Mouse (Mus musculus): ENCODE measurements around the gene Pkm.
A peak's percentile ranks its signal among the peaks of the same experiment; 100 is the strongest.

Gene Pkm

GRCm38 (mm10) chr9:59655958-59656634 is at the start of gene Pkm:
TSS of gene Pkm (plus strand) at chr9:59656368.
- peak; percentile 99 for DNase-seq (ENCODE audit: low read depth)

- no peak for DNase-seq (ENCODE audit: low read depth)
These were observed 45.2 kb upstream of the Pkm start for GRCm38 (mm10) chr9:59610950-59611349.

GRCm38 (mm10) chr9:59615797-59616196 is 40.4 kb upstream of the Pkm start:
- DNase-seq (ENCODE audit: low read depth): peak; percentile 12

GRCm38 (mm10) chr9:59616622-59617306 is 39.4 kb upstream of the Pkm start, which contains the start of gene Parp6:
TSS of gene Parp6 (plus strand) at chr9:59617284.
- peak; percentile 100 for DNase-seq (ENCODE audit: low read depth)

- DNase-seq (ENCODE audit: low read depth): no peak
These were observed 38.7 kb upstream of the Pkm start for GRCm38 (mm10) chr9:59617307-59617973.

GRCm38 (mm10) chr9:59638372-59638771 is 17.8 kb upstream of the Pkm start:
- no peak for DNase-seq (ENCODE audit: low read depth)

- DNase-seq (ENCODE audit: low read depth): no peak
These were observed 16.2 kb upstream of the Pkm start for GRCm38 (mm10) chr9:59639936-59640335.

GRCm38 (mm10) chr9:59641320-59641719 is 14.8 kb upstream of the Pkm start:
- no peak for DNase-seq (ENCODE audit: low read depth)

- no peak for DNase-seq (ENCODE audit: low read depth)
These were observed 6.3 kb upstream of the Pkm start for GRCm38 (mm10) chr9:59649911-59650310.

- DNase-seq (ENCODE audit: low read depth): peak; percentile 34
These were observed 2.8 kb upstream of the Pkm start for GRCm38 (mm10) chr9:59653371-59653770.

- no peak for DNase-seq (ENCODE audit: low read depth)
These were observed 1.7 kb upstream of the Pkm start for GRCm38 (mm10) chr9:59654450-59654983.

- peak; percentile 93 for DNase-seq (ENCODE audit: low read depth)
These were observed 758 bp downstream of the Pkm start for GRCm38 (mm10) chr9:59656635-59657617.

- DNase-seq (ENCODE audit: low read depth): peak; percentile 64
These were observed 2.0 kb downstream of the Pkm start for GRCm38 (mm10) chr9:59658146-59658545.

- DNase-seq (ENCODE audit: low read depth): peak; percentile 94
These were observed 3.2 kb downstream of the Pkm start for GRCm38 (mm10) chr9:59659036-59660026.

- DNase-seq (ENCODE audit: low read depth): peak; percentile 36
These were observed 4.3 kb downstream of the Pkm start for GRCm38 (mm10) chr9:59660421-59660820.

- DNase-seq (ENCODE audit: low read depth): no peak
These were observed 5.3 kb downstream of the Pkm start for GRCm38 (mm10) chr9:59661298-59661975.

GRCm38 (mm10) chr9:59663226-59663625 is 7.1 kb downstream of the Pkm start:
- DNase-seq (ENCODE audit: low read depth): no peak

- no peak for DNase-seq (ENCODE audit: low read depth)
These were observed 7.8 kb downstream of the Pkm start for GRCm38 (mm10) chr9:59663957-59664356.

- no peak for DNase-seq (ENCODE audit: low read depth)
These were observed 8.6 kb downstream of the Pkm start for GRCm38 (mm10) chr9:59664664-59665256.
